Mouse (Mus musculus): ENCODE measurements around the gene Hdac11. TPM values are rescaled to one million over a fixed set of nuclear protein-coding genes. Genes with fewer than 3 reads are reported as not detected.

Gene Hdac11
- polyA plus RNA-seq, 1 experiment from 2014 or later, result 15.6 TPM

DNA sequence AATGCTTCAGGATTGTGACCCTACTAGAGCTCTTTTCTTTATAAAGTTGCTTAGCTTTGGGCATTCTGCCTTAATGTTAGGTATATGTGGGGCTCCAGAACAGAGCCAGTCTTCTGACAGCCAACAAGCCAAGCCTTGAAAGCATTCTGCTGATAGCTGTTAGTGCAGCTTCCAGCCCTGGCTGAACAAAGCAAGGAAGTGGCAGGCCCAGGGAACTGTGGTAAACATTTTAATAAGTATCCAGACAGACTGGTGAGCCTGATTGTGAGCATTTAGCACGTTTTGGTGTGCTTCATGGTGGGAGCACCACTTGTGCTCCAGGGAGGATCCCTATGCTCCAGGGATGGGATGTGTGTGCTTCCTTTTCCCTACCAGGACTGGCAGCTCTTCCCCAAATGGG is 26.6 kb downstream of the Hdac11 start:
- no peaks in the 10 kb centered on the region for H3K27me3 ChIP-seq (ENCODE audit: insufficient read depth, poor library complexity, severe bottlenecking)
- H3K9me3 ChIP-seq, result no peaks in the 10 kb centered on the region
- DNase-seq (ENCODE audit: low spot score), result no peak
- H3K4me1 ChIP-seq (replicated peaks), result peaks cover 29% of the 10 kb centered on the region
- no peak overlapping the region for H3K4me3 ChIP-seq
- H3K27ac ChIP-seq, result no peak overlapping the region
- 45% methylated on average over 1 of the region's 1 CpGs for WGBS
- no peaks in the 10 kb centered on the region for H3K36me3 ChIP-seq

- H3K27ac ChIP-seq, result no peak overlapping the region
- H3K4me3 ChIP-seq, result no peak overlapping the region
- no peaks in the 10 kb centered on the region for H3K9me3 ChIP-seq
- WGBS, result 64% methylated on average over 2 of the region's 2 CpGs
- no peaks in the 10 kb centered on the region for H3K36me3 ChIP-seq
- H3K27me3 ChIP-seq (ENCODE audit: insufficient read depth, poor library complexity, severe bottlenecking), result no peaks in the 10 kb centered on the region
- peaks cover 29% of the 10 kb centered on the region for H3K4me1 ChIP-seq (replicated peaks)
- DNase-seq (ENCODE audit: low spot score), result no peak
Measured at GRCm38 (mm10) chr6:91183980-91184379, 27.5 kb downstream of the Hdac11 start.

DNA sequence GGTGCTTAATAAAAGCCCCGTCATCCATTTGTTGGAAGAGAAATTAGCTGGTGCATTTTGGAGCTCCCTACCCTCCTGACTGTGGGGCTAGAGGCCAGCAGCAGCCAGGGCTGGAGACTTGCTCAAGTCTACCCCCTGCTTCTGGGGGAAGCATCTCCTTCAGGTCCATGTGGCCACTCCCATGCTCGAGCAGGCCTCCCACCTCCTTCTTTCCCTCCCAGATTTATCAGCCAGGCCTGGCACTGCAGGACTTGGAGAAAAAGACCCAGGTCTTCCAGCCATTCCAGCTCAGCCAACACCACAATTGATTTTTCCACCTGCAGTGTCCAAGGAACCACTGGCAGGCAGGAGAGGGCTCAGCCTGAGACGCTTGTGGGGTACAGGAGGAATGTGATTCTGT is 28.3 kb downstream of the Hdac11 start:
- Histone ChIP-seq H3K36me3 (no peaks in the 10 kb centered on the region), H3K4me3 (no peak overlapping the region), H3K27ac (no peak overlapping the region), H3K4me1 (replicated peaks) (peaks cover 29% of the 10 kb centered on the region), H3K9me3 (no peaks in the 10 kb centered on the region), H3K27me3 (ENCODE audit: insufficient read depth, poor library complexity, severe bottlenecking) (no peaks in the 10 kb centered on the region)
- DNase-seq (ENCODE audit: low spot score), result no peak
- 74% methylated on average over 3 of the region's 3 CpGs for WGBS

- peaks cover 25% of the 10 kb centered on the region for H3K4me1 ChIP-seq (replicated peaks)
- H3K9me3 ChIP-seq, result no peaks in the 10 kb centered on the region
- H3K4me3 ChIP-seq, result no peak overlapping the region
- WGBS, result 88% methylated on average over 5 of the region's 5 CpGs
- no peaks in the 10 kb centered on the region for H3K27me3 ChIP-seq (ENCODE audit: insufficient read depth, poor library complexity, severe bottlenecking)
- DNase-seq (ENCODE audit: low spot score), result no peak
- no peak overlapping the region for H3K27ac ChIP-seq
- no peaks in the 10 kb centered on the region for H3K36me3 ChIP-seq
Measured at GRCm38 (mm10) chr6:91185502-91185901, 29.0 kb downstream of the Hdac11 start.

GRCm38 (mm10) chr6:91186161-91186931 is 29.9 kb downstream of the Hdac11 start:
- Histone ChIP-seq H3K4me1 (replicated peaks) (peaks cover 21% of the 10 kb centered on the region), H3K36me3 (no peaks in the 10 kb centered on the region), H3K27ac (no peak overlapping the region), H3K27me3 (ENCODE audit: insufficient read depth, poor library complexity, severe bottlenecking) (no peaks in the 10 kb centered on the region), H3K4me3 (no peak overlapping the region), H3K9me3 (no peaks in the 10 kb centered on the region)
- WGBS, result 55% methylated on average over 4 of the region's 4 CpGs
- no peak for DNase-seq (ENCODE audit: low spot score)

- Histone ChIP-seq H3K27ac (no peak overlapping the region), H3K9me3 (no peaks in the 10 kb centered on the region), H3K4me3 (no peak overlapping the region), H3K4me1 (replicated peaks) (peaks cover 22% of the 10 kb centered on the region; the same call in 1 of the 2 replicates), H3K36me3 (no peaks in the 10 kb centered on the region), H3K27me3 (ENCODE audit: insufficient read depth, poor library complexity, severe bottlenecking) (no peaks in the 10 kb centered on the region)
- WGBS, result 88% methylated on average over 6 of the region's 6 CpGs
- DNase-seq (ENCODE audit: low spot score), result no peak
Measured at GRCm38 (mm10) chr6:91186934-91187333, 30.5 kb downstream of the Hdac11 start.

DNA sequence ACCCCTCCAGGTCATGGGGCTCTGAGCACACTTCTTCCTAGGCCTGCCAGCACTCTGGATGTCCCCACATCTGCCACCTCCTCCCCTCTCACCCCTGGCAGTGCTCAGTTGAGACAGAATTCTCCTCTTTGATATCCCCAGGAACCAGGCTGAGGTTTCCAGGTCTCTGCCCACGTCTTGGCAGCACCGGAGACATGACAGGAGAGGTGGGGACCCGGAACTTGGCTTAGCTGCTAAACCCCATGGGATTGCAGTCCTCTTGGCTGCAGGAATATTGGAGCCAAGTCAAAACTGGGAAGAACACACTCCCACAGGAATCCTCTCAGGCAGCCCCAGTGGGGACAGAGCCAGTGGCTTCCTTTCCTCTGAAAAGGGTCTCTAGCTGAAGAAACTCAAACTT is 31.4 kb downstream of the Hdac11 start:
- H3K27me3 ChIP-seq (ENCODE audit: insufficient read depth, poor library complexity, severe bottlenecking), result no peaks in the 10 kb centered on the region
- WGBS, result 81% methylated on average over 3 of the region's 3 CpGs
- DNase-seq (ENCODE audit: low spot score), result no peak
- H3K4me1 ChIP-seq (replicated peaks), result peaks cover 28% of the 10 kb centered on the region
- no peak overlapping the region for H3K4me3 ChIP-seq
- no peaks in the 10 kb centered on the region for H3K36me3 ChIP-seq
- H3K9me3 ChIP-seq, result no peaks in the 10 kb centered on the region
- no peak overlapping the region for H3K27ac ChIP-seq

- 88% methylated on average over 6 of the region's 6 CpGs for WGBS
- H3K4me1 ChIP-seq (replicated peaks), result peaks cover 19% of the 10 kb centered on the region
- no peaks in the 10 kb centered on the region for H3K36me3 ChIP-seq
- H3K27me3 ChIP-seq (ENCODE audit: insufficient read depth, poor library complexity, severe bottlenecking), result no peaks in the 10 kb centered on the region
- H3K27ac ChIP-seq, result no peak overlapping the region
- H3K9me3 ChIP-seq, result no peaks in the 10 kb centered on the region
- no peak for DNase-seq (ENCODE audit: low spot score)
- no peak overlapping the region for H3K4me3 ChIP-seq
Measured at GRCm38 (mm10) chr6:91189971-91190370, 33.5 kb downstream of the Hdac11 start.

DNA sequence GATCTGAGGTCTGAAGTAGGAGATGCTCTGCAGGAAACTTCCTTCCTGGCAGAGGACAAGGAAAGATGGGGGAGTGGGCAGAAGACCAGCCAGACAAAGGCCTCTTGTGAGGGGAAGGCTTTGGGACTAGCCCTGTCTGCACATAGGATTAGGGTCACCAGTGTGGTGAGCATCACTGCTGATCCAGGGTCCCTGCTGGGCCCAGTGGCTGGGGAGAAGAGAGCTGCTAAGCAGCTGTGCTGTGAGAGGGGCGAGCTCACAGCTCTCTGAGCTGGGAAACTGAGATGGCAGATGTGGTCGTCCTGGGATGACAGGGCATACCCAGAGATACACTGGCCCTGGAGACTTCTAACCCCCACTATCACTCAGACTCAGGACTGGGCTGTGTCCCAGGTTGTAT is 35.0 kb downstream of the Hdac11 start:
- 51% methylated on average over 2 of the region's 2 CpGs for WGBS
- Histone ChIP-seq H3K27me3 (ENCODE audit: insufficient read depth, poor library complexity, severe bottlenecking) (0 out of 2 replicates have a peak, but pooled peaks cover 4% of the 10 kb centered on the region), H3K9me3 (no peaks in the 10 kb centered on the region), H3K4me1 (replicated peaks) (peaks cover 28% of the 10 kb centered on the region), H3K36me3 (no peaks in the 10 kb centered on the region), H3K4me3 (no peak overlapping the region), H3K27ac (peak overlapping the region; percentile 6; the same call in 1 of the 2 replicates)
- no peak for DNase-seq (ENCODE audit: low spot score)

DNA sequence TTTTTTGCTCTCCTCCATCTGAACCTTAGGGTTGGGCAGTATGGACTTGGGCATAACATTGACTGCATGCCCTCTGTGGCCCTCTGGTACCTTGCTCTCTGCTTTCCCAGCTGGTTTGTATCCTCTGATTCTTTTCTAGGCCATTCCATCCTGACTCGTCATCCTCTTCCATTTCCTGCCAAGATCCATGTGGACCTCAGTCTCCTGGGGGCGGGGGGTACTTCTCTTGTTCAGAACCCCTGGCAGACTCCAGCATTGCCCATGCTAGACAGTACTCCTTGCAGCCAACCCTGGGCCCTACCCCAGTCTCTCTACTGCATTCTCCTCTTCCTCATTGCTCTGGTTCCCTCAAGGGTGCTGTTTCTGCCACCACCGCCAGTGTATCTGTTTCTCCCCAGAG is 36.0 kb downstream of the Hdac11 start:
- H3K4me1 ChIP-seq (replicated peaks), result peaks cover 30% of the 10 kb centered on the region
- 0 out of 2 replicates have a peak overlapping the region, but pooled peaks have one; percentile 30 for H3K27ac ChIP-seq
- 0 out of 2 replicates have a peak, but pooled peaks cover 4% of the 10 kb centered on the region for H3K27me3 ChIP-seq (ENCODE audit: insufficient read depth, poor library complexity, severe bottlenecking)
- H3K9me3 ChIP-seq, result no peaks in the 10 kb centered on the region
- H3K36me3 ChIP-seq, result no peaks in the 10 kb centered on the region
- no peak overlapping the region for H3K4me3 ChIP-seq
- DNase-seq (ENCODE audit: low spot score), result no peak
- 78% methylated on average over 3 of the region's 3 CpGs for WGBS

DNA sequence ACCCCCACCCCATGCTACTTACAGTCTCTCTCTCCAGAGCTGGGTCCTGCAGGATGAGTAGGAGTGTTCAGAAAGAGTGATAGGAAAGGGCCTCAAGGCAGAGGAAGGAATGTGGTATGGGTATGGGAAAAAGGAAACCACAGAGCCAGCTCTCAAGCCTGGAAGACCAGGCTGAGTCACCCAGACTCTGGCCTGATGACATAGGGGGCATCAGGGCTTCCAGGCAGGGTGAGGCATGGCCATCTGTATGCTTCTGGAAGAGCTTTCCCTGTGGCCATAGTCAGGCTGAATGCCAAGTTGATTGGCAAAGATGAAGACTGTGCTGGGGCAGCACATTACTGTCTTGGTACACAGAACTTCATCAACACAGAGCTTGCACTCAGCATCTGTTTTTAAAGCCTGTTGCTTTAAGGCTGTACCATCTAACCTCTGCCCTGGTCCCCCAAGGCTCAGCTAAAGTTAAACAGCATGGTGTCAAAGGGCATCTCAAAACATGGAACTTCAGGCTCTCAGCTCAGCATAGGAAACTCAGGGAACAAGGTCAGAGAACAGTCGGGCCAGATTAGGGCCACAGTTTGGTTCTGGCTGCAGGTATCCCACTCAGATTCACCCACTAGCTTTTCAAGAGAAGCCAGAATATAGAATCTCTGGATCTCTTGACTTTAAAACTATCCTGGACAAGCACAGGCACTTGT is 36.5 kb downstream of the Hdac11 start:
- Histone ChIP-seq H3K9me3 (no peaks in the 10 kb centered on the region), H3K4me1 (replicated peaks) (peaks cover 30% of the 10 kb centered on the region), H3K27ac (0 out of 2 replicates have a peak overlapping the region, but pooled peaks have one; percentile 30), H3K27me3 (ENCODE audit: insufficient read depth, poor library complexity, severe bottlenecking) (peaks cover 9% of the 10 kb centered on the region; the same call in 1 of the 2 replicates), H3K36me3 (no peaks in the 10 kb centered on the region), H3K4me3 (no peak overlapping the region)
- no peak for DNase-seq (ENCODE audit: low spot score)
- WGBS, result 58% methylated on average over 1 of the region's 1 CpGs

- no peak overlapping the region for H3K27ac ChIP-seq
- H3K4me3 ChIP-seq, result no peak overlapping the region
- 67% methylated on average over 2 of the region's 2 CpGs for WGBS
- H3K9me3 ChIP-seq, result no peaks in the 10 kb centered on the region
- peaks cover 42% of the 10 kb centered on the region for H3K4me1 ChIP-seq (replicated peaks)
- H3K27me3 ChIP-seq (ENCODE audit: insufficient read depth, poor library complexity, severe bottlenecking), result peaks cover 15% of the 10 kb centered on the region
- no peak for DNase-seq (ENCODE audit: low spot score)
- H3K36me3 ChIP-seq, result no peaks in the 10 kb centered on the region
Measured at GRCm38 (mm10) chr6:91198456-91198855, 42.0 kb downstream of the Hdac11 start.

All from hindbrain, embryonic 10.5 days (tissue).